Mouse (Mus musculus): Measurements from ENCODE around the gene Lin28a.

GRCm38 (mm10) chr4:133970876-133971275, 47.8 kb downstream of the Lin28a start:
- TF ChIP-seq CTCF (IDR thresholded peaks at IDR 0.05; ENCODE audit: borderline replicate concordance, extremely low read depth, insufficient read depth, insufficient read length) (no peak), POLR2A (IDR thresholded peaks at IDR 0.05; ENCODE audit: borderline replicate concordance, extremely low read depth, insufficient read depth, insufficient read length, poor library complexity, severe bottlenecking) (no peak)

Measured in brain, embryonic 14.5 days (tissue).